Mouse (Mus musculus) lung, postnatal 0 days (tissue): ENCODE data around the gene Nup98.
A peak's percentile ranks its signal among the peaks of the same experiment; 100 is the strongest.

Source experiments
- CTCF ChIP-seq: IDR thresholded peaks from 2 replicates; pipeline ENCODE4 v1.5.1; 2016; ENCODE audit warnings: antibody characterized with exemption, mild to moderate bottlenecking
- EP300 ChIP-seq: IDR thresholded peaks from 2 replicates; pipeline ENCODE4 v1.6.1; 2016; ENCODE audit warnings: antibody characterized with exemption, mild to moderate bottlenecking, control low read depth

DNA sequence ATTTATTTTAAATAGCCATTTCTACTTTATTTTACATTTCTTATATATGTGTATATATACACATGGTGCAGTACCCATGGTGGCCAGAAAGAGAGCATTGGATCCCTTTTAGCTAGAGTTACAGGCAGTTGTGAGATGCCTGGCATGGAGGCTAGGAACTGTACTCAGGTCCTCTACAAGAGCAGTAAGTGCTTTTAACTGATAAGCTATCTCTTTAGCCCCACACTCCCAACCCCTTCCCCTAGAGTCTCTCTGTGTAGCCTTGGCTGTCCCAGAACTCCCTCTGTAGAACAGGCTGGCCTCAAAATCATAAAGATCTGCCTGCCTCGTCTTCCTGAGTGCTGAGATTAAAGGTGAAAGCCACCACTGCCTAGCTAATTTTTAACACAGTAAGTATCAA lies 4.3 kb downstream of the Nup98 start:
- TF ChIP-seq CTCF (peak; percentile 29), EP300 (no peak)
